Mouse (Mus musculus): ENCODE measurements around the gene Sept9.

GRCm38 (mm10) chr11:117245041-117245725, 45.7 kb downstream of the Sept9 start:
- no peak for TF ChIP-seq GATA1 (IDR thresholded peaks at IDR 0.05; ENCODE audit: low read length)
- no peak for TF ChIP-seq TAL1 (IDR thresholded peaks at IDR 0.05; ENCODE audit: low read length)
